Mouse (Mus musculus) liver, adult 2 months (tissue): Measurements from ENCODE around the gene Nes. TPM values are rescaled to one million over a fixed set of nuclear protein-coding genes. Genes with fewer than 3 reads are reported as not detected.
A peak's percentile ranks its signal among the peaks of the same experiment; 100 is the strongest.

Source experiments
- DNase-seq: peaks from one replicate; pipeline ENCODE4 v3.0.0-alpha.2; 2011; ENCODE audit warnings: low read depth, low spot score; ENCODE audit errors: extremely low read depth
- H3K27ac ChIP-seq: fragments of 200-500 bp; replicated peaks from 2 replicates; pipeline ENCODE4 v1.5.1; 2012; ENCODE audit warnings: low read depth, mild to moderate bottlenecking, control low read depth, inconsistent platforms, low read length; ENCODE audit not compliant: insufficient read depth
- H3K27me3 ChIP-seq: fragments of 200-500 bp; 2 replicates; pipeline ENCODE4 v1.6.1; 2012; ENCODE audit warnings: mild to moderate bottlenecking, moderate library complexity, low read length, inconsistent platforms; ENCODE audit not compliant: control insufficient read depth, insufficient read depth
- H3K36me3 ChIP-seq: fragments of 200-500 bp; 2 replicates; pipeline ENCODE4 v1.6.1; 2012; ENCODE audit warnings: low read length, inconsistent platforms; ENCODE audit not compliant: control insufficient read depth, insufficient read depth
- H3K4me1 ChIP-seq: fragments of 200-500 bp; 2 replicates; pipeline ENCODE4 v1.6.1; 2011; ENCODE audit warnings: low read length; ENCODE audit not compliant: control insufficient read depth, insufficient read depth
- H3K4me3 ChIP-seq: fragments of 200-500 bp; 2 replicates; pipeline ENCODE4 v1.5.1; 2011; ENCODE audit warnings: low read depth, mild to moderate bottlenecking, control low read depth, low read length, moderate library complexity; ENCODE audit not compliant: insufficient read depth
- H3K79me2 ChIP-seq: fragments of 200-500 bp; 2 replicates; pipeline ENCODE4 v1.6.1; 2012; ENCODE audit warnings: inconsistent platforms, mild to moderate bottlenecking, low read length, moderate library complexity; ENCODE audit not compliant: control insufficient read depth, insufficient read depth
- H3K9ac ChIP-seq: fragments of 200-500 bp; 2 replicates; pipeline ENCODE4 v1.6.1; 2012; ENCODE audit warnings: low read depth, mild to moderate bottlenecking, control low read depth, inconsistent platforms, low read length
- CTCF ChIP-seq: fragments of 200-500 bp; IDR thresholded peaks from 2 replicates; pipeline ENCODE4 v1.5.1; 2011; ENCODE audit warnings: low read depth, low read length, control low read depth
- POLR2A ChIP-seq: fragments of 200-500 bp; IDR thresholded peaks from 2 replicates; pipeline ENCODE4 v1.6.1; 2011; ENCODE audit warnings: low read length, control low read depth; ENCODE audit not compliant: insufficient read depth; ENCODE audit errors: extremely low read depth
- WGBS: fragments of 180-500 bp; shearing (Covaris S2); methylation state at CpG from one replicate; pipeline ENCODE4 v1.1.7; 2018; 5-methylcytosine and 5-hydroxymethylcytosine counted together
- polyA plus RNA-seq: library from polyadenylated mRNA; depleted of rRNA; stranded (reverse); fragments of >200 nt; gene quantifications from 2 replicates; pipeline ENCODE4 v1.2.3, GENCODE M21; 2012; rRNA removed
- total RNA-seq: library from RNA; depleted of rRNA; stranded (reverse); fragments of >200 nt; gene quantifications from 2 replicates; pipeline ENCODE4 v1.2.3, GENCODE M21; 2014; rRNA removed

Nes gene
- total and polyA plus RNA-seq, 2 experiments = 0.53 to 0.65 TPM

DNA sequence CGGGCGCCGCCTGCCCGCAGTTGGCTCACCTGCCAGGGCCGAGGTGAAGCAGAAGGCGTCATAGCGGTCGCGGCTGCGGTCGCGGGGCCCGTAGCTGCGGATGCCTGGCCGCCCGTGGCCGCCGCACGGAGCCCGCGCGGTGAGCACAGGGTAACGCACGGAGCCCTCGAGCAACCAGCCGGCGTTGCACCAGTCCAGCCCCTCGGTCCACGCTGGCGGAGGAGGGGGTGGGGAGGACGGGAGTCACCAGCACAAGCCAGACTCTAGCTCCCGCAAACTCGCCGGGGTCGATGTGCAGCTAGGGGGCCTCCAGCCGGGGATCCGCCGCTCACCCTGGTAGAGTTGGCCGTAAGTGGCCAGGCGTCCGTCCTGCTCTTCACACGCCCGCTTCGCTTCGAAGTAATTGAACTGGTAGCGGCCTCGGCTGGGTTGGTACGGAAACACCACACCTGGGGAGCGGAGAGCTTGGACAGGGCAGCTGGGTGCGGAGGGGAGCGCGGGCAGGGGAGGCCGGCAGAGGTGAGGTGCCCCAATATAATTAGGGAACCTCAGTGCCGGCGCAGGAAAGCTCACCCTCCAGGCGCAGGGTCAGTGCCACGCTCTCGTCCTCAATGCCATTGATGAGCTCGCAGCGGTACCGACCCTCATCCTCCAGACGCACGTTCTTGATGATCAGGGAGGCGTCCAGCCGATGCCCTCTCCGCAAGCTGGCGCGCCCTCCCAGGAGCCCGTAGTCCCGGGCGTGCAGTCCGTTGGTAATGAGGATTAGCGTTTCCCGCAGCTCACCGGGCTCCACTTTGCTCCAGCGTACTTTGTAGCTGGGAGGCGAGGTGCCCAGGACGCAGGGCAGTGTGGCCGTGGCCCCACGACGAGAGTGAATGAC lies 52.6 kb downstream of the Nes start:
- Histone ChIP-seq H3K4me1 (peaks cover 6% of the 10 kb centered on the region; the same call in 1 of the 2 replicates), H3K4me3 (peak overlapping the region; percentile 58), H3K79me2 (no peaks in the 10 kb centered on the region), H3K27ac (no peak overlapping the region), H3K36me3 (no peaks in the 10 kb centered on the region), H3K27me3 (peaks cover 20% of the 10 kb centered on the region), H3K9ac (peak overlapping the region; percentile 67)
- DNase-seq = no peak
- TF ChIP-seq POLR2A = no peak
- 0 out of 2 replicates have a peak, but pooled peaks have one; percentile 5 for TF ChIP-seq CTCF
- 2% methylated on average over 81 of the region's 81 CpGs for WGBS

DNA sequence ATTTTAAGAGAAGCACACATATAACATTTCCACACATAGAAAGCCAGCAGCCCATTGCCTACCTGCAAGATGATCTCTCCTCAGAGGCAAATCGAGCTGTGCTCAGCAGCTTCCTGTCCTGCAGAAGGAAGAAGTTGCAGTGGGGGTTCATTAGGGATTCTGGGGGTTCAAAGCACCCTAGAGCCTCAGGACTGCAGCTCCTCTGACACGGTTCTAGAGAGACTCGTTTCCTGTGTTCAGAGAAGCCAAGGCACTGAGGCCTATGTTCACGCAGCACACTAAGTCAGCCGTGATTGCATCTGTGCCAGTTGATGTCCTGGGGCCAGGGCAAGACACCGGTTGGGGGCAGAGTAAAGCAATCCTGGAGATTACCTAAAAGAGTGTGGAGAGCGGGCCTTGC lies 55.9 kb downstream of the Nes start:
- Histone ChIP-seq H3K4me1 (peaks cover 6% of the 10 kb centered on the region; the same call in 1 of the 2 replicates), H3K79me2 (no peaks in the 10 kb centered on the region), H3K4me3 (no peak overlapping the region), H3K27me3 (peaks cover 19% of the 10 kb centered on the region), H3K27ac (no peak overlapping the region), H3K9ac (no peak overlapping the region), H3K36me3 (no peaks in the 10 kb centered on the region)
- 70% methylated on average over 7 of the region's 7 CpGs for WGBS
- no peak for DNase-seq
- TF ChIP-seq CTCF (no peak), POLR2A (no peak)

DNA sequence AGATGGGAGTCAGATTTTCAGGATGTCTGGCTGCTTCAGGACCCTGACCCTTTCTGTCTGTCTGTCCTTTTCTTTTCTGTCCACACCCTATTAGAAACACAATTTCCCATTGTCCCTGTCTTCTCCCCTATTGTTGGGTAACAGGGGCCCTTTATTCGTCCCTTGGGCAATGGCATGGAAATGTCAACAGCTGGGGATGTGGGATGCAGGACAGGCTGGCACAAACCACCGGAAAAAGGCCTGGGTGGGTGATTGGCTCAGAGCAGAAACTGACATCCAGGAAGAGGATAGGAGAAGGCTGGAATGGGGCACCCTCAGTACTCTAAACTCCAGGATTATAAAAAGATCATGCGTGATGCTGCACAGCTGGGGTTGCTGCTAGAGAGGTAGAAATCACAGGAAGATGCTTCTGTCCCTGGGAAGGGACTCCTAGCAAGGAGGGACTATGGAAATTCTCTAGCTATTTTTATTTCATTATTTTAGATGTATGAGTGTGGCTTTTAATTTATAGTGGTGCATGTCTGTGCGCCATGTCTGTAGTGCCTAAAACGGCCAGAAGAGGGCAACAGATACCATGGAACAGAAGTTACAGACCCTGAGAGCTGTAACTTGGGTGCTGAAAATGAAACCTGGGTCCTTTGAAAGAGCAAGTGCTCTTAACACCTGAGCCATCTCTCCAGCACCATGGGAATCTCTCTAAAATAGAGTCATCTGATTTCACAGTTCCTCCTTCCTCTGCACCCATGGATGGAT lies 56.7 kb downstream of the Nes start, which contains the start of gene Hapln2:
TSS of gene Hapln2 (minus strand) at position 150 of the 753 bp plus-strand sequence.
- TF ChIP-seq CTCF (peak; percentile 27), POLR2A (no peak)
- no peaks in the 10 kb centered on the region for H3K79me2 ChIP-seq

More for the DNA sequence above, 56.7 kb downstream of the Nes start, which contains the start of gene Hapln2:
- no peaks in the 10 kb centered on the region for H3K36me3 ChIP-seq
- H3K27ac ChIP-seq = no peak within 1 kb of the TSS
- H3K27me3 ChIP-seq = peaks cover 17% of the 10 kb centered on the region
- 66% methylated on average over 5 of the region's 5 CpGs for WGBS
- peaks cover 6% of the 10 kb centered on the region; the same call in 1 of the 2 replicates for H3K4me1 ChIP-seq
- H3K9ac ChIP-seq = no peak within 1 kb of the TSS
- no peak within 1 kb of the TSS for H3K4me3 ChIP-seq
- no peak for DNase-seq

Other genes starting within 250 kb of the Nes start
- under 0.01 and 0.07 TPM in 2 replicates for gene Lrrc71, start 222.5 kb upstream of the Nes start, total RNA-seq
- gene Lrrc71, start 222.5 kb upstream of the Nes start, polyA plus RNA-seq = 0.04 and 0.06 TPM in 2 replicates
- 0.27 TPM in 1 of 2 replicates, not detected in the other for gene Ntrk1, start 175.9 kb upstream of the Nes start, total RNA-seq
- 0.04 and 0.12 TPM in 2 replicates for gene Ntrk1, start 175.9 kb upstream of the Nes start, polyA plus RNA-seq
- gene Insrr, start 174.1 kb upstream of the Nes start, total RNA-seq = not detected in 2 replicates
- gene Insrr, start 174.1 kb upstream of the Nes start, polyA plus RNA-seq = 0.02 TPM in 1 of 2 replicates, not detected in the other
- 2.3 and 4.7 TPM in 2 replicates for gene Pear1, start 146.8 kb upstream of the Nes start, total RNA-seq
- gene Pear1, start 146.8 kb upstream of the Nes start, polyA plus RNA-seq = 8.7 and 12.7 TPM in 2 replicates
- 0.09 and 0.20 TPM in 2 replicates for gene Sh2d2a, start 124.3 kb upstream of the Nes start, total RNA-seq
- 0.39 and 0.83 TPM in 2 replicates for gene Sh2d2a, start 124.3 kb upstream of the Nes start, polyA plus RNA-seq
- 8.0 and 9.9 TPM in 2 replicates for gene Prcc, start 85.5 kb upstream of the Nes start, total RNA-seq
- gene Prcc, start 85.5 kb upstream of the Nes start, polyA plus RNA-seq = 15.1 and 16.8 TPM in 2 replicates
- 58.8 and 64.5 TPM in 2 replicates for gene Hdgf, start 64.8 kb upstream of the Nes start, total RNA-seq
- 74.7 and 87.3 TPM in 2 replicates for gene Hdgf, start 64.8 kb upstream of the Nes start, polyA plus RNA-seq
- 84.6 and 96.6 TPM in 2 replicates for gene Mrpl24, start 51.6 kb upstream of the Nes start, total RNA-seq
- 35.3 and 37.9 TPM in 2 replicates for gene Mrpl24, start 51.6 kb upstream of the Nes start, polyA plus RNA-seq
- gene Isg20l2, start 40.8 kb upstream of the Nes start, total RNA-seq = 6.8 and 9.3 TPM in 2 replicates
- gene Isg20l2, start 40.8 kb upstream of the Nes start, polyA plus RNA-seq = 7.0 and 7.2 TPM in 2 replicates
- 5.3 and 6.2 TPM in 2 replicates for gene Rrnad1, start 40.4 kb upstream of the Nes start, total RNA-seq
- gene Rrnad1, start 40.4 kb upstream of the Nes start, polyA plus RNA-seq = 10.1 and 18.4 TPM in 2 replicates
- not detected in 2 replicates for gene Crabp2, start 22.4 kb upstream of the Nes start, total RNA-seq
- not detected in 2 replicates for gene Crabp2, start 22.4 kb upstream of the Nes start, polyA plus RNA-seq
- 0.13 TPM in 1 of 2 replicates, not detected in the other for gene Bcan, start 29.2 kb downstream of the Nes start, total RNA-seq
- gene Bcan, start 29.2 kb downstream of the Nes start, polyA plus RNA-seq = not detected in 2 replicates
- gene Hapln2, start 56.5 kb downstream of the Nes start, total RNA-seq = not detected in 2 replicates
- not detected in 2 replicates for gene Hapln2, start 56.5 kb downstream of the Nes start, polyA plus RNA-seq
- gene Gpatch4, start 72.0 kb downstream of the Nes start, total RNA-seq = 4.2 and 5.7 TPM in 2 replicates
- 4.1 and 4.3 TPM in 2 replicates for gene Gpatch4, start 72.0 kb downstream of the Nes start, polyA plus RNA-seq
- 99.6 and 105 TPM in 2 replicates for gene Naxe, start 87.4 kb downstream of the Nes start, total RNA-seq
- 84.1 and 94.0 TPM in 2 replicates for gene Naxe, start 87.4 kb downstream of the Nes start, polyA plus RNA-seq
- not detected in 2 replicates for gene Ttc24, start 107.2 kb downstream of the Nes start, total RNA-seq
- gene Ttc24, start 107.2 kb downstream of the Nes start, polyA plus RNA-seq = not detected in 2 replicates
- 0.18 and 0.40 TPM in 2 replicates for gene Iqgap3, start 110.9 kb downstream of the Nes start, total RNA-seq
- gene Iqgap3, start 110.9 kb downstream of the Nes start, polyA plus RNA-seq = 0.16 and 0.27 TPM in 2 replicates
- 3.7 and 6.2 TPM in 2 replicates for gene Mef2d, start 171.3 kb downstream of the Nes start, total RNA-seq
- 17.7 and 22.2 TPM in 2 replicates for gene Mef2d, start 171.3 kb downstream of the Nes start, polyA plus RNA-seq